Mouse (Mus musculus): ENCODE data around the gene Mgat5.

DNA sequence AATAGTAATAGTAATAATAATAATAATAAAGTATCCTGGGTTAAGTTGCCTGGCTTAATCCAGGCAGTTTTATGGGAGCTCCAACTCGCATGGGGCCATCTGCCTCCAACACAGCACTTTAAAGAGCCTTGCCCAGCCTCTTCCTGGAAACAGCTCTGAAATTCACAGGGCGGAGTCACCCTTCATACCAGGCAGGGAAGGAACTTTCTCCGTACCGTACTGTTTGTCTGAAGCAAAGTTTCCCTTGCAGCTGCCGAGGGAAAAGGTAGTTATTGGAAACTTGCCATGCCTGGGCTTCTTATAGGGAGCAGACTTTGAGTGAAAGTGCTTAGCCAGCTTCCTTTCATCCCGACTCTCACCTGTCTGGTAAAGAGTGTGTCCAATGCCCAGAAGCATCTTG lies 232.3 kb downstream of the Mgat5 start:
- TF ChIP-seq CTCF (IDR thresholded peaks at IDR 0.05; ENCODE audit: extremely low read depth, insufficient read depth, insufficient read length, insufficient replicate concordance) (no peak), POLR2A (IDR thresholded peaks at IDR 0.05; ENCODE audit: low read depth, low read length) (no peak)

Measured in spleen, adult 2 months (tissue).